Mouse (Mus musculus): ENCODE data around the gene Lyplal1. TPM values are rescaled to one million over a fixed set of nuclear protein-coding genes. Genes with fewer than 3 reads are reported as not detected.

The Lyplal1 gene
- total and polyA plus RNA-seq, 3 experiments = not detected

DNA sequence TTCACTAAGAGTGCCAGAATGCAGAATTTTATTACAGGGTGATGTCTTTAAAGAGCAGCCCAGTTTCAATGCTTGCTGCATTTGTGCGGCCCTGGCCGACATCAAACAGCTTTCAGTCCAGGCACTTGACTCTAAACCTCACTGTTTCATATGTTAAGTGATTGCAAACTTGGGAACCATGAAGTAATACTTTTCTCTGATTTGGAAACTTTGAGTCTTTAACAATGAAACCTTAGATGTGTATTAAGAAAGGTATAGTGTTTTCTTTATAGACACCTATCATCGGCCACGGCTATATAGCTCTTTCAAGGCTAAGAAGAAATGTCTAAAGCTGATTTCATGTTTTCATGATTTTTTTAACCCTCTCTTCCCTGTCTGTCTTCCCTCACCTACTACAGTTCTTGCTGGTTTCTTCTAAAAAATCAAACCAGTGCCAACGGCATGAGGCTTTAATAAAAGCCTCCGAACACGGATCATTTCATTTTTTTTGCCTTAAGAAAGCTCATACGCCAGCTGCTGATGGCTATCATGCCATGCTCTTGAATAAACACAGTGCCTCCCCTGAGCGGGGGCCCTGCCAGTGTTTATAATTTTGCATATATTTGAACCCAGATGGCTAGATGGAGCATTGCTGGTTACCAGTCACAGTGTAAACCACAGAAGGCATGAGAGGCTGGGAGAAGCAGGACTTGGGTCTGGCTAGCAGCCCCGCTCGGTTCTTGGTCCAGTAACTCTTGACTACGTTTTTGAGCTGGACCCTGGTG lies 63.6 kb downstream of the Lyplal1 start:
- H3K36me3 ChIP-seq (replicated peaks) = no peaks in the 10 kb centered on the region
- H3K27me3 ChIP-seq (ENCODE audit: insufficient read depth, low read length) = no peaks in the 10 kb centered on the region
- peaks cover 16% of the 10 kb centered on the region for H3K9me3 ChIP-seq (replicated peaks)
- DNase-seq (ENCODE audit: low spot score) (no peak), ATAC-seq (ENCODE audit: extremely low read depth, insufficient number of reproducible peaks, low FRiP score, poor library complexity, severe bottlenecking) (no peak)
- H3K4me1 ChIP-seq (ENCODE audit: insufficient read depth, low read depth, low read length) = no peaks in the 10 kb centered on the region
- TF ChIP-seq CTCF (IDR thresholded peaks at IDR 0.05; ENCODE audit: low read depth, low read length) = no peak
- no peak for TF ChIP-seq TAL1 (conservative IDR thresholded peaks at IDR 0.05; ENCODE audit: low read depth, low read length)
- TF ChIP-seq POLR2AphosphoS5 (IDR thresholded peaks at IDR 0.05; ENCODE audit: insufficient replicate concordance, low read depth, low read length) = no peak
- TF ChIP-seq GATA2 (IDR thresholded peaks at IDR 0.05; ENCODE audit: borderline replicate concordance, low read depth, low read length) = no peak
- TF ChIP-seq GATA1 (IDR thresholded peaks at IDR 0.05; ENCODE audit: borderline replicate concordance, low read length) = no peak
- no peak overlapping the region for H3K4me3 ChIP-seq (ENCODE audit: low read depth, low read length)

DNA sequence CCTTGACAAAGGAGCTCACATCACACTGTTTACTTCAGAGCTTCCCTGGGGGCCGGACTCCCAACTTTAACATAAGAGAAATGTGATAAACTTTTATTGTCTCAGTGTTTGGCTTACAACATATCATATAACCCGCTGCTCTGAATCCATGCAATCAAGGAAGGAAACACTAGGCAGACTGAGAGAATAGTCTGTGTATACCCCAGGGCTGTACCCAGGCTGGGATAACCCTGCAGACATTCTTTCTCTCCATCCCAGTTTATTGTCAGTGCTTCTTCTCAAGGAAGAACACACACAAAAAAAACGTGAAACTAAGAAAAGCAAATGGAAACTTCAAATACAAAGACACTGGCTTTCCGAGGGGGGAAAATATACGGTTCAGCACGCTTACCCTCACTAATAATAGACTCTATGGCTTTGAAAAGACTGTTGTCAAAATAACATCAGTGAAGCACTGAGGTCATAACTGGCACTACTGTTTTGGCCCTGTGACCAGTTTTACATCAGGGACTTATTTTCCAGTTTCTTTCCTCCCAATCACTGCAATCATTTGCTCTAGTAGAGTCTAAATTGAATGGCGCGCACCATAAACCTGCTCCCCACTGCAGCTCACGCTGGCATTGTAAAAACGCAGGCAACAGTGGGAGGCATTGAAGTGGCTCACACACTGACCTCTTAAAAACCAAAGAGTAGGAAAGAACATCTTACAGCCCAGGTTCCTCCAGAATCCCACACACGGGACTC lies 73.2 kb downstream of the Lyplal1 start:
- H3K9me3 ChIP-seq (replicated peaks) = peaks cover 13% of the 10 kb centered on the region
- no peak overlapping the region for H3K4me3 ChIP-seq (ENCODE audit: low read depth, low read length)
- ATAC-seq (ENCODE audit: extremely low read depth, insufficient number of reproducible peaks, low FRiP score, poor library complexity, severe bottlenecking) (no peak), DNase-seq (ENCODE audit: low spot score) (no peak)
- TF ChIP-seq TAL1 (conservative IDR thresholded peaks at IDR 0.05; ENCODE audit: low read depth, low read length) = no peak
- no peak for TF ChIP-seq CTCF (IDR thresholded peaks at IDR 0.05; ENCODE audit: low read depth, low read length)
- no peak for TF ChIP-seq GATA1 (IDR thresholded peaks at IDR 0.05; ENCODE audit: borderline replicate concordance, low read length)
- TF ChIP-seq GATA2 (IDR thresholded peaks at IDR 0.05; ENCODE audit: borderline replicate concordance, low read depth, low read length) = no peak
- TF ChIP-seq POLR2AphosphoS5 (IDR thresholded peaks at IDR 0.05; ENCODE audit: insufficient replicate concordance, low read depth, low read length) = no peak
- no peaks in the 10 kb centered on the region for H3K4me1 ChIP-seq (ENCODE audit: insufficient read depth, low read depth, low read length)
- no peaks in the 10 kb centered on the region for H3K36me3 ChIP-seq (replicated peaks)
- H3K27me3 ChIP-seq (ENCODE audit: insufficient read depth, low read length) = no peaks in the 10 kb centered on the region

DNA sequence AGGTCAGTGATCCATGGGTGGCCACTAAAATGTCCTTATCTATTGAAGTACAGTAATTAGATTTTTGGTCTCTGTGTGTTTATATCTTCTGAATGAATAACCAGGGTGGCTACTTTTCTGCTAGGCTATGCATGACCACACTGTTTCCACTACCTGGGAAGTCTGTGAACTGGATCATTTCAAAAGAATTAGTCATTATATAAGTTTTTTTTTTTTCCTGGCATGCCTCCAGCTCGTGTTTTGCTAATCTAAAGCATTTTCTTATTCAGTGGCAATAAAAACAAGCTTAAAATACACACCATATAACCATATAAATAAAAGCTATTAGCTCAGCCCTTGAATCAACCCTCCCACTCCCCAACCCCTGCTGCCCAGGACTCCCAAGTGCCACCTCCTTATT lies 75.3 kb downstream of the Lyplal1 start:
- no peaks in the 10 kb centered on the region for H3K36me3 ChIP-seq (replicated peaks)
- H3K27me3 ChIP-seq (ENCODE audit: insufficient read depth, low read length) = no peaks in the 10 kb centered on the region
- TF ChIP-seq TAL1 (conservative IDR thresholded peaks at IDR 0.05; ENCODE audit: low read depth, low read length) (no peak), POLR2AphosphoS5 (IDR thresholded peaks at IDR 0.05; ENCODE audit: insufficient replicate concordance, low read depth, low read length) (no peak), GATA2 (IDR thresholded peaks at IDR 0.05; ENCODE audit: borderline replicate concordance, low read depth, low read length) (no peak), GATA1 (IDR thresholded peaks at IDR 0.05; ENCODE audit: borderline replicate concordance, low read length) (no peak), CTCF (IDR thresholded peaks at IDR 0.05; ENCODE audit: low read depth, low read length) (no peak)
- no peak overlapping the region for H3K4me3 ChIP-seq (ENCODE audit: low read depth, low read length)
- ATAC-seq (ENCODE audit: extremely low read depth, insufficient number of reproducible peaks, low FRiP score, poor library complexity, severe bottlenecking) = no peak
- H3K9me3 ChIP-seq (replicated peaks) = peaks cover 13% of the 10 kb centered on the region
- no peaks in the 10 kb centered on the region for H3K4me1 ChIP-seq (ENCODE audit: insufficient read depth, low read depth, low read length)
- no peak for DNase-seq (ENCODE audit: low spot score)
